Mouse (Mus musculus): ENCODE data around the gene Rpa3.

The Rpa3 gene

DNA sequence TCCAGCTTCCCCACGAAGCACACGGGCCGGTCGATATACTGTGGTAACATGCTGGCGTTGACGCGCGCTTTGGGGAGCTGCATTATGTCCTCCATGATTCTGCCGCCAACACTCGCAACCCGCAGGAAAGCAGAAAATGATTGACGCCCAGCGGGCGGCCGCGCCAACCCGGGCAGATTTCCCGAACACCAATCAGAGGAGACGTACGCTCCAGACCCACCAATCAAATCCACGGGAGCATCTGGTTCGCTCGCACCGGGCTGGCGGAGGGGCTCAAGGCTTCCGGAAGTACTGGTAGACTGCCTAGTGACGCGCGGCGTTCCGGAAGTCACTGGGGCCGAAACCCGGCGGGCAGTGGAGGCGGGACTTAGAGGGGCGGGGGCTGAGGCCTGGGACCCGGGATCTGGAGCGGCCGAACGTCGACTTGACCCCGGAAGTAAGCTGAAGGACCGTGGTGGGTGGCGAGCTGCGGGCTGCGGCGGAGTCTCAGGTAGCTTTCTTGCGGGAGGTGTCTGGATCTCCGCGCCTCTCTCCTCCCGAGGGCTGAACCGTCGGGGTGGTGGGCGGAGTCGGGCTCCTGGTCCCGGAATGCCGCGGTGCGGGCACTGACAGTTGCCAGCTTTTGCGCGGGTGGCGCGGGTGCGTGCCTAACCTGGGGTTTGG lies at the start of gene Rpa3, which contains the start of the genes Umad1 and Gm45062:
Gene Rpa3 (minus strand): TSS at position 170 of the 663 bp plus-strand sequence.
Gene Umad1 (plus strand): TSS at position 285 of the 663 bp plus-strand sequence.
Gene Gm45062 (plus strand): TSS at position 447 of the 663 bp plus-strand sequence.
- DNase-seq: peak; percentile 97

DNA sequence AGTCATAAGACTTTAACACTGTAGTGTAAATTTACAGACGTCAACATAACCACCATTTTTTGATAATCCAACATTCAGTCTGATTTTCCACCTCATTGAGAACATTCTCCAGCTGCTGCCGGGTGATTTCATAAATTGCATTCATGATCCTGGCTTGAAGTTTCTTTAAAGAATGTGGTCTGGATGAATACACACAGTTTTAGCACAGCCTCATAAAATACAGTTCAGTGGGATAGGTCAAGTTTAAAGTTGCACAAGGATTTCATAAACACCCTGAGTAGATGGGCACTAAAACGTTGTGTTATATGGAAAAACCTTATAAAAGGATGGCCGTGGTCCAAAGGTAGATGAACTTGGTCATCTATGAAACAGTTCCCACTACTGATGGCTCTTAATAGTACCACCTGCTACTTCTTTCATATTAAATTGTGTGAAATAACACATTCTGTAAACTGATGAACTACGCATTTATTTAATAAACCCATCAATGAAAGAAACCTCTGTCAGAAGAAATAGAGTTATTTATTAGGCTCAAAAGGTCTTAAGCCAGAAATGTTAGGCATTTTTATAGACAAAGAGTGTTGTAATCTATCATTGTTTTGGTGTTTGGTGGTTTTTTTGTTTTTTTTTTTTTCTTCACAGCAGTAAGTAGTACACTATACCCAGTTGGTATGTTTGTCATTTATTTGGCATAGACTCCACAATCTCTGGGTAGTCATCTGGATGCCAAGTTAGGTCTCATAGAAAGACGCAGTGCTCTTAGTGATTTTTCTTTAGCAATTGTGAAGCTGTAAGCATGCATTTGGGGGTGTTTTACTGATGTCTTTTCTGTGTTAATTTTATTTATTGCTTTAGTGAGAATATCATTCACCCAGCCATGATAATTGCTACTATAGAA lies 49.2 kb upstream of the Rpa3 start:
- DNase-seq: no peak

DNA sequence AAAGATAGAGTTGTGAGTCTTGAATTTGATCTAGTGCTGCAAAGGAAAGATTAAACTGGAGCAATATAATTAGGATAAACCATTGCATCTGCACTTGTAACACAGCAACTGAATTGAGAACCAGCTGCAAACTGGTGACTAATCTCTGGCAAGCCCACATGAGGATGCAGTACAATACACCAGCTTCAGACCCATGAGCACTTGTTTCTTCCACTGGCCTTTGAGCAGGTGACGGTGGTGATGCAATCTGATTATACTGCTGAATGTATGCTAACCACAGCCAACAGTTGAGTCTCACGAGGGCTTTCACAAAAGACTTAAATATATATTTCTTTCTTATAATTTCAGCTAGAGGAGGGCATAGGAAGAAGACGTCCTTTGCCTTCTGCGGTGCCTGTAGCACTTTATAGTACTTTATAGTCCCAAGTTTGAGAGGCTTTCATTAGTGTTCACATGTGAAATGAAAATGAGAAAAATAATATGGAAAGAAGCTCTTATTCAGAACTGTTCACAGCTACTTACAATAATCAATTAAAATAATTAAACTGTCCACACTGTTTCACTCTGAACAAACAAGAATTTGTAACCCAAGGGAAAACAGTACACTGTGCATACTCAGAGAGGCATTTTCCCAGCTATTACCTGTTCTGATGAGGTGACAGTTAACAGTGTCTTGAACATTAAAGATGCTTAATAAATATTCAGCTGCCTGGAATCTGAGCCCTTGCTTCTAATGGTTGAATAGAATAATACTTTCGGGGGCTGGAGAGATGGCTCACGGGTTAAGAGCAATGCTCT lies 40.3 kb upstream of the Rpa3 start:
- no peak for DNase-seq

DNA sequence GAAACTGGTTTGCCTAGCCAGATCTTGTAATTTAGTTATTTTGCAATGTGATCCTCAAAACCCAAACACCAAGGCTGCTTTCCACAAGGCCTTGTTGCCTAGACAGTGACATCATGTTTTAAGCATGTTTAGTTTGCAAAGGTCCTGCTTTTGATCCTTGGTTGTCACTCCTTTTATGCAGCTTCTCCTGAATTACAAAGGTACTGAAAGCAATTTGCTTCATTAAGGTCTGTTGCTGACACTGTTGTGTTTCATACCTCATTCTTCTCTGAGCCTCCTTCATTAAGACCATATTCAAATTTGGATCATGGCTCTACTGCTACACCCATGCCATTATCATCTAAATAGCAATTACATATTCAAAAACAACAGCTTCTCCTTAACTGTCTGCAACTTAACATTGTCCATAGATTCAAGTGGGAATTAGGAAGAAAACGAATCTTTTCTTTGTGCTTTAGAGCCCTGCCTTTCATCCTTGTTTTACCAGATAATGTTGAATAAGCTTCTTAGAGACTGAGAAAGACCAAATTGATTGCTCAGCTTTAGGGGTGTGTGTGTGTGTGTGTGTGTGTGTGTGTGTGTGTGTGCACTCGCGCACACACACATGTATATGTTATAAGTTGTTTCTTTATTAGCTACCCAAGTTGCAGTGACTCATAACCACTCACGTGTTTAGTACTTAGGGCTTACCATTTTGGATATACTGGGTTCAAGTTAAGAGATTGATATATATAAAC lies 35.2 kb upstream of the Rpa3 start:
- no peak for DNase-seq

DNA sequence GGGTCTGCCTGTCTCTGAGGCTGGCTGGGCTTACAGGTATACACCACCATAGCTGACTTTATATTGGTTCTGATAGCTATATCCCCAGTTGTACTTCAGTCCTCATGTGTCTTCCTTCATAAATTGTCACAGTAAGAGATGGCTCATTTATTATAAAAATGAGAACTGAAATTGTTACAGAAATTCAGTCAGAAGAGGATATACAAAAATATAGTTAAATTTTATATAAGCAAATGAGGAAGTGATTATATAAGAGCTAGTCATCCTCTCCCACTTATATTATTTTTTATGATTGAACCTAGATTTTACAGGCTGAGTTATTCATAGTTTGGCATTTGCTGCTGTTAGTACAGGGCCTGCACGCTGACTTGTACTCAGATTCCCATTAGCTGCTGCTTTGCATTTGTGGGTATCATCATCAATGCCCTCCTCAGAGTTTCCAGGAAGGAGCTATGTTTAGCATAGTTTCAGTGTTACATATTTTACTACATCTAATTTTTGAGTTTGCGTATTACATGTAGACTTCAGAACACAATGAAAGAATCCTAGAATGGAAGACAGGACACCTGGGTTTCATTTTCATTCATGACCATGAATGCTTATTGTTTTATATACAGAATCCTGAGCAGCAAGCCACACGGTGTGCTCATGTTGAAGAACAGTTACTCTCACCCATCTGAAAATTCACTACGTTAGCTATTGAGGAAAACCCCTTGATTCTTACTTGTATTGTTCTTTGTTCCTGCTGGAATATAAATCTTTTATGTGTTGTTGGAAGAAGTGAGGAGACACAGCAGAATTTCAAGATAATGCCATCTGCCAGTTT lies 30.0 kb upstream of the Rpa3 start:
- no peak for DNase-seq

DNA sequence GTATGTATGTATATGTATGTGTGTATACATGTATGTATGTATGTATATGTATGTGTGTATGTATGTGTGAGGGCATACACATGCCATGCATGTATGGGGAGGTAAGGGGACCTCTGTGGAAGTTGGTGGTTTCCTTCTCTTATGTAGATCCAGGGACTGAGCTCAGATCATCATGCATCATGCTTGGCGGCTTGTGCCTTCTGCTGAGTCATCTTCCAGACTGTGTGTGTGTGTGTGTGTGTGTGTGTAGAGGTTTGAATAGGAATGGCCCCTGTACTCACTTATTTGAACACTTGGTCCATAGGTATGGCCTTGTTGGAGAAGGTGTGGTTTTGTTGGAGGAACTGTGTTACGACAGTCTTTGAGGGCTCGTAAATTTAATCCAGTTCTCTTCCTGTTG lies 27.2 kb upstream of the Rpa3 start:
- no peak for DNase-seq

DNA sequence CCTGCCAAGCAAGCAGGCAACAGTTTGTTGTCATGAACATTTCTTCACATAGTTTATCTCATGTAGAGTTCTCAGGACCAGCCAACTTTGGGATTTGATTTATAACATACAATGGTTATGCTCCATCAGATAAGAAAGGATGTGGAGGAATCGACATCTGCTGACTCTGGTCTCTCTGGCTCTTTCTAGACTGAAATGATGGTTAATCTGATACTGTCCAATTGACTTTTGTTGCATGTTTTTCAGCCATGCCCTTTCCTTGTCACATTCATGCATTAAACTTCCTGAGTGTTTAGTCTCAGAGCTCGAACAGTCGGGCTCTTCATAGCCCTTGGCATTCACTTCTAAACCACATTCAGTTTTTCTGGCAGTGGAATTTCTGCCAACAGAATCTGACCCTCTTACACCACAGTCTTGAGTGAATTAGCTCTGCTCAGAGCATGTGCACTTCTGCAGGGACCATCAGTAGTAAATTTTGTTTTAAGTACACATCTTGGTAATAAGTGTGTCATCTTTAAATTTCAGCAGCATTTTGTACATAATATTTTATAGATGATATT lies 26.5 kb upstream of the Rpa3 start:
- no peak for DNase-seq

DNA sequence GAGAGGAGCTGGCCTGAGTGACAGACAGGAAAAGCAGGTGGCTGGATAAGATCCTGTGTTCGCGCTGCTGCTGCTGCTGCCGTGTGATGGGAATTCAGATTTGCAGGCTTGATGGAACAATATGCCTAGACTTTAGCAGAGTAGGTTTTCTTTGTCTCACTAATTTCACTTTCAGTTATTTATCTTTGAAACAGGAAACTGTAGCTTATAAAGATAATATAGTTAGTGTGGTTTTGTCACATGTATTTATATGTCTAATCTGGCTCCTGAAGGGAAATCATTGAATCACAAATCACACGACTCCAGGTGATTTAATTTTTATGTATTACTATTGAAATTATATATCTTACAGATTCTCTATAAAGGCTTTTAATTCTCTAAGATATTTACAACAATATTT lies 24.3 kb upstream of the Rpa3 start:
- no peak for DNase-seq

DNA sequence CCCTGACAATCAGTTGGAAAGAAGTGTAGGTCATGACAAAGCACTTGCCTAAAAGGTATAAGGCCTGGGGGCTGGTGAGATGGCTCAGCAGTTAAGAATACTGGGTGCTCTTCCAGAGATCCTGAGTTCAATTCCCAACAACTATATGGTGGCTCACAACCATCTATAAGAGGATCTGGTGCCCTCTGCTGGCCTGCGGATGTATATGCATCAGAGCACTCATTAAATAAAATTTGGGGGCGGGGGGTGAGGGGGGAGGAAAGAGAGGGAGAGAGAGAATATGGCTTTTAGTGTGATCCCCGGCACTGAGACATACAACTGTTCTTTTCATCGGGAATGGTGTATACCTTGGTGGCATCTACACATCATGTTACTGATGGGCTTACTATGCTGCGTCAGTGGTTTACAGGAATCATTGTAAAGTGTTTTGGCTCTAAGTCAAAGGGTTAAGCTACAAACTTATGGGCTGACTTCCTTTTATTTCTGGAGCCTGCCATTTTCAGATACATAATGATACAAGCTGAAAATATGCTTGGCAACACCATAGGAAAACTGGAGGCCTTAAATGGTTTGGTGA lies 19.5 kb upstream of the Rpa3 start:
- no peak for DNase-seq

DNA sequence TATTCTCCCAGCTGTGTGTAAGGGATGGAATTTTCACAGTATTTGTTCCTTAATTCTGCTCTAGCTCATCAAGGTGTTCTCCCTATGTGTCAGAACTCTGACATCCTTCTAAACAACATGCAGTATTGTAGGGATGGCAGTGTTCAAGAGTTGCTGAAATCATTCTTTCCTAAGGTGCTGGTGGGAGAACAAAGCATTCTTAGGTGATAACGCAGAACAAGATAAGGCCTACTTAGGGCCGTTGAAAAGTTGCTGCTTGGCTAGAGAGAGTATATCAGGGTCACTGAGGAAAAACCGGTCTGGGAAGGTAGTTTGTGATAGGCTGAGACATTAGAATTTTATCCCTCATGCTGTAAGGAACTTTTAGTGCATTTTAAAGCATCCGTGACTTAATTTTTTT lies 17.5 kb upstream of the Rpa3 start:
- no peak for DNase-seq

DNA sequence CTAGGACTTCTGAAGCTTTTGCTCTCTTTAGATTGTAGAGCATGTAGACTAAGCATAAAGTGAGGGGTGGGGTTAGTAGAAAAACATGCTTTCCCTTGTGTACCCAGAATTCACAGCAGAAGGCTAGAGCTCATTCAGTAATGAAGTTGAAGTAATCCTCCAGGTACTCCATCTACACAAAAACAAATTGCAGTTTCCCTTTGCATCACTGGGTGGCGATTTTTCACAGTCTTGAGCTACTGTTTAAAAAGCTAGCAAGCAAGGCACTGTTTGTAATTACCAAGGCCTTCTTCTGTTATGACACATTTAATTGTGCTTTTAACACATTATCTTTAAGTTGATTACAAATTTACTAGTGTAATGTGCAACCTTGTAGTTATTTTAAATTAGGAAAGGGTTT lies 16.1 kb upstream of the Rpa3 start:
- DNase-seq: peak; percentile 61

DNA sequence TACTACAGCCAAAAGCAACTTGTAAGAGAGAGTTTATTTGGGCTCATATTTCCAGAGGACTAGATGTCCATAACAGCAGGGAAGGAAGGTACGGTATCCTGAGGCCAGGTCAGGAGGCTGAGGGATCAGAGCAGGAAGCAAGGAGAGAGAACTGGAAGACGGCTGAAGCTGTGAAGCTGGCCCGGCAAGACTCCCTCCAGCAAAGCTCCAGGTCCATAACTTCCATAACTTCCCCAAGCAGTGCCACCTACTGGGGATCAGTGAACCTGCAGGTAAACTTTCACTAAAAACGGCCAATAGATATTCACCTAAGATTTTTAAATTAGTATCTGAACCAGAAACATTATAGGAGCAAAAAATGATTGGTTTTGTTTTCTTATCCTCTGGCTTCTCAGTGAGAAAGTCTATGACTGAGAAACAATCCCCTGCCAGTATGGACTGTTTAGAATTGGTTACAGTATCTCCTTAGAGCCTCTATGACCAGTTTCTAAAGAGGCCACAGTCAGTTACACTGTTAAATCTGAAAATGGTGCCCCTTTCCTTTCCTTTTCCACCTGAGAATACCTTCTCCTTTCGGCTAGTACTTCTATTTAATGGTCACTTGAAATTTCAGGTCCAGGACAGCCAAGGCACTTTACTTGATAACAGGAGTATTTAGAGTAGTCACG lies 15.5 kb upstream of the Rpa3 start:
- peak; percentile 21 for DNase-seq

DNA sequence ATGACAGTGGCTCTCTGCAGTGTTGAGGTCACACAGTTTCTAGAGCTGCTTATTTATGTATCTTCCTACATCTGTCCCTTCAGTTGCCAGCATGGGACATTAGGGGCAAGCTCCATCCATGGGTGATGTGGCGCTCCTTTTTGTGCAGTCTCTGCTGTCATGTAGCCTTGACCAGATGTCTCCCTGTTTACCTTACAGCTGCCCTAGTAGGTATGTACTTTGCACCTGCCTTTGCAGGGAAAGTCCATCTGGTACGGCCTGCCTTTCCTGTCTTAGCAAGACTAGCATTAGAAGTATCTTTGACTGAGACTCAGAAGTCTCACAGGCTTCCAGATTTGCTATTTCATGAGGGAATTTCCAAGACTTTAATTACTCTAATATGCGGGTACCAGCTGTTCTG lies 12.1 kb upstream of the Rpa3 start:
- DNase-seq: no peak

DNA sequence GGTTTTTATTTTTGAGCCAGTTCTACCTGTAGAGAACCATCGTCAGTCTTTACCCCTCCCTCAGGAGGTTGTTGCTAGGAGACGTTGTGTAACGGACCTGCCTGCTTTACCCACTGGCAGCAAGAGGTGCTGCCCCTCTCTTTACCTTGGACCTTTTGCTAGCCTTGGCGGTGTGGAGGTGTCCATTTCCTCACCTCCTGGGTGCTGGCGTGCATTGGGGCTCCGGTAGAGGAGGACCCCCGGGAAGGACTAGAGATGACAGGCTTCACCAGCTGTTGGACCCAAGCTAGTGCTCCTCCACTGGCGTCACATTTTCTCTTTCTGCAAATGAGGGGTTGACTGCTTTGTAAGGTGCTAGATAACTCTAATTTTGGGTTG lies 683 bp upstream of the Rpa3 start:
- no peak for DNase-seq

DNA sequence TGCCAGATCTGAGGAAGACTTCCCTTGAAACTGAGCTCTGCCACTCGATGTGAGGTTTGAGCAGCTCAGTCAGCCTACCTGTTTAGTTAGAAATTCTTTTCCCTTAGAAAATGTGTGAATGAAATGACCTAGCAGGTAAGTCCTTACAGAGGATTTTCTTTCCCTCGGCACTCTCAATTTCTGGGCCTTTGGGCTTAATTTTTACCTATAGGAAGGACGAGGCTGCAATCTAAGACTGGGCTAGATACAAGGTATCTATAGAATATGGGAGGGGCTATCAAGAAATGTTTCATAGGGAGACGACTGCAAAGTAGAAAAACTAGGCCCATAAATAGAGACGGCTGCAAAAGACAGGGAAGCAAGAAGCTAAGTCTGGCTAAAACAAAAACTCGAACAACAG lies 657 bp downstream of the Rpa3 start:
- no peak for DNase-seq

DNA sequence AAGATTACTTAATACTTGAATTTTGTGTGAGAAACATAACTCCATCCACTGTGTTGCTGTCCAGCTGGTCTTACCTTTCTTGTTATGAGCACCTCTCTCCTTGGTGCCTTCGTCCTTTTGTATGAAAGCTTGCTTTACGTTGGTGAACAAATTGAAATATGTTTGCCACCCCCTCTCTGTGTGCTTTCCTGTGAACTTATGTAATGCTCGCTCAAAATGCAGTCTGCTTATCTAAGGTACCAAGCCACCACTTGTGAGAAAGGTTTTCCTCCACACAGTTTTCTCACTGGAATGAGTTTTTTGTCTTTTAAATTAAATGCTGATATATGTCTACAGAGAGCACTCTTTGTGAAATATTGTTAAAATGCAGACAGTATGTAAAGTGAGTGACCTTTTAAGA lies 30.4 kb downstream of the Rpa3 start:
- DNase-seq: no peak

DNA sequence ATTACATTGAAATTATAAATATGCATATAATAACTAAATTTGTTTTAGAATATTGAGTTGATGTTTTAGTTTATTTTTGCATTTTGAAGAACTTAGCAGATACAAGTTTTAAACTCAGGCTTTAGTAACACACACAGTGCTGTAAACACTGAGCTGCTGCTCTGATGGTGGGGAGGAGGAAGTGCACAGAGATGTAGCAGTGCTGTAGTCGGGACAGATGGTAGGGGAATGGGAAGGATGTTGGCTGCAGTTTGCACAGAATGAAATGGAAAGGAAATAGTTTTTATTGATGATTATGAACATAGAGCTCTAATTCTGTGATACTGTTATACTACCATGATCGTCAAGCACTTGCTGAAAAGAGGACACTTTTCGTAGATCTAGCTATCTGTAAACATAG lies 31.9 kb downstream of the Rpa3 start:
- no peak for DNase-seq

DNA sequence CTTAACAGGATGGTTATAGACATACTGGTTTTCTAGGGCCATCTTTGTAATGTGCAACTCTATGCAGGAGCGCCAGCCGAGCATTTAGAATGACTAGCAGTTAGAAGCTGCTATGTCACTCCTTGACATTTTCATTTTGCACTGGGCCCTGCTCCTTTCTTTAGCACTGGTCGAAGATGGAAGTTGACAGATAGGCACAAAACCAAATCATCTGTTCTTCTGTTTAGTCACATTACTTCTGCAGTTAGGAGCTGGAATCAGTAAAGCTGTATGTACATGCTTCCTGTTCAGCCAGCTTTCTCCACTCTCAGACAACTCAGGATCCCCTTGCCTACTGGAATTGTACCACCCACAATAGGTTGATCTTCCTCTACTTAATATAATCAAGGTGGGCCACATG lies 48.3 kb downstream of the Rpa3 start:
- DNase-seq: no peak

DNA sequence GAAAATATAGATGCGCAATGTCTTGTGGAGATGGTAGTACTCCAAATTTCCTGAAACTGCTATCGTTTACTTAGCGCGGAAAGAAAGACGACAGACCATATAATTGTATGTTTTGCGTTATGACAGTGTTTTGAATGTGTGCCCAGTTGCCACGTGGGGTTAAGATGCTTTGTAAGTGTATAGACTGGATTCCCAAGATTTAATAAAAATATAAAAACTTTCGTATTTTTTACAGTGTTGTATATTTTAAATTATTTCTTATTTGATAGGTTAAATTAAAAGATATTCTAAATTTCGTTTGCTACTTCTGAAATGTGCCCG lies 49.1 kb downstream of the Rpa3 start:
- no peak for DNase-seq

DNA sequence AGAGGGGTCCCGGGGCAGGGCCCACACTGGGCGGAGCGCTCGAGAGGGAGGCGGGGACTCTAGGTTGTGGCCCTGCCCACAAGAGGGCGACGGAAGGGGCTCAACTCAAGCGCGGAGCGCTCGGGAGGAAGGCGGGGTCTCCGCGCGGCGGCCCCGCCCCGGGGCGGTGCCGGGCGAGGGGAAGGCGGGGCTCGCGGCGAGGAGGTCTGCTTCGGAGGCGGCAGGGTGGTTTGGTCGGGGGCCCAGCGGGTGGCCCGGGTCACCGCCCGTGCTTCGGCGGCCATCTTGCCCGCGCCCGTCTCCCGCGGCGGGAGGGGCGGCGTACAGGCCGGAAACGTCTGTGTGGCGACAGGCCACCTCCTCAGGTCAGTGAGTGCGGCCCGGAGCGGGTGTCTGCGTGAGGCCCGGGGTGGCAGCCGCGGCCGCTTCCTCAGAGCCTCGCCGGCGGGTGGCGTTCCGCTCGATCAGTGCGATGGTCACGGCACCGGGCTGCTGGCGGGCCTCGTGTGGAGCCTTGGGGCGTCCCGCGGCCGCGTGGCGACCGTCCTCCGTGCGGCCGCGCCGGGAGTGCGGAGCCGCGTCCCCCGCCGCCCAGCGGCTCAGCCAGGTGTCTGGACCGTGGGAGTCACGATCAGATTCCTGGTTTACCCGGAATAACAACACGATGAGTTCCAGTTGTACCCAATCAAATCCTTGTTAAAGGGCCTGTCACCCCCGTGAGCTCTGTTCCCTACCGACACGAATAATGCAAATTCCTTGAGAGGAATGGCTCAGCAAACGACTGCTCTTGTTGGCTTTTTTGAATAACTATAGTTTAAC lies 49.7 kb downstream of the Rpa3 start, which contains the start of gene Mios:
Gene Mios (plus strand): TSS at position 176 of the 819 bp plus-strand sequence.
- DNase-seq: peak; percentile 82
